In the genomic region with DNA sequence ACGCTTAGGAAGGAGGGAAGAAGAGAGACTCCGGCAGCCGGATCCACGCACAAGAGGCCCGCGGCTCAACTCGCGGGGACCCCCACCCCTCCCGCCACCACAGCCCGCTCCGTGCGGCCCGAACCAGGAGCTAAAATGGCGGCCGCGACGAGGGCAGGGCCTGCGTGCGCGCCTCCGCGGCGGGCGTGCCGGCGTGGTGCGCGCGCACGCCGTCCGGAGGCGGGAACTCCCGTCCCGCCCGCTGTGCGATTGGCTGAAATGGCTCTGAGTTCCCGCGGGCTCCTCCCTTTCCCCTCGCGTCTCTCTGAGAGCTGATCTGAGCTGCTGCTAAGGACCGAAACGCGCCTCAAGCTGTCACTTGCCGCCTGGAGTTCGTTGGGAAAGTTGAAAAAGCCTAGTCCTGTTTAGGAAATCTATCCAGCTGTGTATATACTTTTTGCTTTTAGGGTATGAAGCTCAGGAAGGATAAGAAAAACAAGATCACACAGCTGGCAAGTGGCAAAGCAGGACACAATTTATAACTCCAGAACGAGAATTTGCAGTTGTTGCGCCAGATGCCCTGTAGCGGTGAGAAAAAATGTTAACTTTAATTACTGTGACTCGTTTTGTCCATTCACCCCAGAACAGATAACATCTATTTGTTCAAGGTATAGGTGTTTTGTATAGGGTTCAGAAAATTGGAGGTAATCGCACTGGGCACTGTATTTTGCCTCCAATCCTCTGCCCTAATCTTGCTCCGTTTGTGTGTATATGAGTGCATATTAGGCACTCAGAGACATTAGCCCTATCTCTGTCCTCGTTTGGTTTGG, we compare ENCODE assay signal across 8 mouse cellular contexts. TPM values are rescaled to one million over a fixed set of nuclear protein-coding genes. Genes with fewer than 3 reads are reported as not detected.
A peak's percentile ranks its signal among the peaks of the same experiment; 100 is the strongest.
DNase-seq lines count a peak whose midpoint lies in the region; ATAC-seq lines count a peak whose summit lies in the region.

A gene (minus strand): TSS at position 144 of the 809 bp plus-strand sequence.

- no peaks in the 10 kb centered on the region for H3K27me3 ChIP-seq in hindbrain, embryonic 16.5 days (replicated peaks; ENCODE audit: control insufficient read depth, insufficient read depth, low read length)

- peak within 1 kb of the TSS; percentile 90 for H3K27ac ChIP-seq in hindbrain, embryonic 16.5 days (ENCODE audit: low read depth, low read length)
- peak within 1 kb of the TSS; percentile 51 for H3K27ac ChIP-seq in macrophage

- H3K4me2 ChIP-seq in hindbrain, embryonic 16.5 days (ENCODE audit: low read length): peak within 1 kb of the TSS; percentile 78

- peak within 1 kb of the TSS; percentile 91 for H3K4me3 ChIP-seq in hindbrain, embryonic 16.5 days (ENCODE audit: low read length)
- peak within 1 kb of the TSS; percentile 61 for H3K4me3 ChIP-seq in macrophage (ENCODE audit: inconsistent target)

- H3K9me3 ChIP-seq in hindbrain, embryonic 16.5 days (ENCODE audit: control insufficient read depth, low read length): no peaks in the 10 kb centered on the region

- DNase-seq in WW6 (ENCODE audit: low read depth, low spot score): peak; percentile 77
- peak; percentile 87 to 96 for DNase-seq in cerebellum, postnatal 4 days (ENCODE audit: low spot score in 2 of 2)
- DNase-seq in gastrocnemius, adult 18-20 months (ENCODE audit: low spot score): peak; percentile 93
- peak; percentile 83 to 94 for DNase-seq in left cerebral cortex, adult 18-20 months (ENCODE audit: low spot score in 2 of 2)
- peak; percentile 95 for DNase-seq in right cerebral cortex, adult 18-20 months
- DNase-seq in urinary bladder, postnatal 10 days (ENCODE audit: low spot score): peak; percentile 55

- H3K4me1 ChIP-seq in hindbrain, embryonic 16.5 days (ENCODE audit: control insufficient read depth, insufficient read depth, low read depth, low read length): peaks cover 15% of the 10 kb centered on the region

- peak within 1 kb of the TSS; percentile 97 for H3K9ac ChIP-seq in hindbrain, embryonic 16.5 days (ENCODE audit: low read depth, low read length)

- WGBS in hindbrain, embryonic 16.5 days: 1% methylated on average over 41 of the region's 53 CpGs
- under 1% methylated on average over 52 of the region's 53 CpGs for WGBS in macrophage (ENCODE audit: missing documents)

- peaks cover 42% of the 10 kb centered on the region for H3K79me2 ChIP-seq in macrophage (ENCODE audit: inconsistent target)

- peak; percentile 97 for ATAC-seq in hindbrain, embryonic 16.5 days

- H3K36me3 ChIP-seq in hindbrain, embryonic 16.5 days (ENCODE audit: control insufficient read depth, insufficient read depth, low read length): no peaks in the 10 kb centered on the region
- no peaks in the 10 kb centered on the region for H3K36me3 ChIP-seq in macrophage (ENCODE audit: inconsistent target)

RNA-seq across cellular contexts. Expression of the gene that starts here (rescaled TPM):
- 10 to 100 TPM; 36.8 to 39.5 TPM for total RNA-seq in gastrocnemius, adult 18-20 months (2021)
- 97.6 and 112 TPM in 2 replicates for polyA plus RNA-seq in hindbrain, embryonic 16.5 days (2015; fragmentation: Nextera tagmentation; extraction: Ambion mirVana)
- 10 to 100 TPM; 82.7 to 91.8 TPM for total RNA-seq in left cerebral cortex, adult 18-20 months (2021)
- 100 to 1,000 TPM; 236 to 425 (median 352) TPM for total RNA-seq in macrophage (2018; cell fraction: chromatin; rRNA removed)
- total RNA-seq in macrophage (2018; cell fraction: cytosol; rRNA removed): 10 to 100 TPM; 51.9 to 88.2 (median 66.7) TPM
- 100 to 1,000 TPM; 154 to 312 (median 208) TPM for total RNA-seq in macrophage (2018; cell fraction: nucleus; rRNA removed)
- 70.4 to 111 TPM (median 91.7 TPM) in 3 replicates for polyA plus RNA-seq in macrophage (2018)

Comparison
In these comparisons a context has a peak if more than half of its experiments do, and no peak if none do; other contexts are left out.
1. Peak in every context shown above with its lines: DNase-seq, ATAC-seq, H3K4me3 ChIP-seq and H3K27ac ChIP-seq.